In the genomic region with DNA sequence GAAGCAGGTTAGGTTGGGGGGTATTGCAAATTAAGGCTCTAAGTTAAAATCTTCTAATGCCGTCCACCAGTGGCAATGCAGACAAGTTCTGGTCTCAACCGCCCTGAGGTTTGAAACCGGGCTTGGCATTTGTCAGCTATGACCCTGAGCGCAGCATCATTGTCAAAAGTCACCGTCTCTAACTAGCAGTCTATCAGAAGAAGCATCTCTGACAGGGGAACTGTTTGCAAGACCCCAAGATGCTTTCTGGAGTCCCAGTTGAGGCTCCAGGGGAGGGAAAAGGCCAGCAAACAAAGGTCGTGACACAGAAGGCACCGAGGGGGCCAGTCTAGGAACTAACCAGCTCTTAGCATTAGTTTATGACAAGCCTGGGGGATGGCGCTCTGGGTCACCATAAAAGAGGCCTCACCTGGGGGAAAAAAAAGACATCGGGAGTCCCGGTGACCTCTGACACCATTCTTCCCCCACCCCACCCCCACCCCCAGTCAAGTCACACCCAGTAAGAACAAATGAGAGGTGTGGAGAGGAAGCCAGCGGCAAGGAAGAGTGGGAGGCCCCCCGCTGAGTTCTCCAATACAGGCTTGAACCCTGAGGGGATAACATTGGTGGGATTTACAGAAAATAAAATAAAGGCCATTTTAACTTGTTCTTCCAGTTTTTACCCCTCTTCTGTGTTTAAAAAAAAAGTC, we compare ENCODE assay signal across 21 mouse cellular contexts. TPM values are rescaled to one million over a fixed set of nuclear protein-coding genes. Genes with fewer than 3 reads are reported as not detected.
"Had no signal": no experiment of that assay in that cellular context is flagged by ENCODE, and none has a peak within 500 bp of the region (broad histone marks: within the 10 kb centered on the region; RNA-seq: fewer than 3 reads in every experiment).

No protein-coding gene starts in this region.

- H3K4me3 ChIP-seq: kidney, embryonic 15.5 days; left cerebral cortex, adult 2 months; limb, embryonic 12.5 days; limb, embryonic 15.5 days; liver, embryonic 12.5 days; liver, embryonic 15.5 days; lung, embryonic 15.5 days; midbrain, embryonic 13.5 days; myocyte had no signal

- H3K36me3 ChIP-seq: kidney, embryonic 15.5 days; limb, embryonic 12.5 days; limb, embryonic 15.5 days; liver, embryonic 12.5 days; liver, embryonic 15.5 days; lung, embryonic 15.5 days; midbrain, embryonic 13.5 days had no signal

- ATAC-seq: liver, embryonic 12.5 days; midbrain, embryonic 13.5 days; midbrain, embryonic 16.5 days had no signal

- H3K4me2 ChIP-seq: kidney, embryonic 15.5 days; limb, embryonic 12.5 days; limb, embryonic 15.5 days; liver, embryonic 12.5 days; liver, embryonic 15.5 days; lung, embryonic 15.5 days; midbrain, embryonic 13.5 days had no signal

- H3K9ac ChIP-seq: kidney, embryonic 15.5 days; limb, embryonic 12.5 days; limb, embryonic 15.5 days; liver, embryonic 12.5 days; liver, embryonic 15.5 days; lung, embryonic 15.5 days had no signal

- H3K27me3 ChIP-seq: limb, embryonic 12.5 days; limb, embryonic 15.5 days; lung, embryonic 15.5 days had no signal

- H3K4me1 ChIP-seq: liver, embryonic 12.5 days; liver, embryonic 15.5 days; lung, embryonic 15.5 days had no signal

- DNase-seq: kidney, adult 8-10 months; kidney, postnatal 10 days; kidney, postnatal 36 days; layer of hippocampus, postnatal 36 days; lung, adult 18-20 months; lung, postnatal 14 days; lung, postnatal 4 days; thymus, adult 18-20 months; thymus, postnatal 36 days had no signal

- H3K27ac ChIP-seq: kidney, embryonic 15.5 days; left cerebral cortex, adult 2 months; limb, embryonic 12.5 days; limb, embryonic 15.5 days; liver, embryonic 12.5 days; liver, embryonic 15.5 days; lung, embryonic 15.5 days; midbrain, embryonic 13.5 days had no signal

- H3K9me3 ChIP-seq: kidney, embryonic 15.5 days; limb, embryonic 15.5 days; liver, embryonic 12.5 days; liver, embryonic 15.5 days; lung, embryonic 15.5 days; midbrain, embryonic 13.5 days had no signal

RNA-seq across cellular contexts. Expression of gene Grhl3, which starts 7.9 kb away (rescaled TPM):
- total RNA-seq: megakaryocyte progenitor cell, adult 5-6 weeks; megakaryocyte-erythroid progenitor cell, adult 5-6 weeks had no signal
